Mouse (Mus musculus): ENCODE data around the gene Gp1ba. TPM values are rescaled to one million over a fixed set of nuclear protein-coding genes. Genes with fewer than 3 reads are reported as not detected.

The Gp1ba gene
- polyA plus RNA-seq, 1 experiment from 2014 or later, result 0.23 TPM

- Histone ChIP-seq H3K9ac (no peak overlapping the region), H3K4me2 (replicated peaks) (no peak overlapping the region), H3K9me3 (replicated peaks) (no peaks in the 10 kb centered on the region), H3K27me3 (no peaks in the 10 kb centered on the region), H3K4me3 (replicated peaks) (no peak overlapping the region), H3K4me1 (peaks cover 12% of the 10 kb centered on the region), H3K36me3 (peaks cover 77% of the 10 kb centered on the region), H3K27ac (replicated peaks) (no peak overlapping the region)
- ATAC-seq (ENCODE audit: insufficient number of reproducible peaks, low FRiP score, low TSS enrichment, low read depth), result no peak
- 84% methylated on average over 4 of the region's 4 CpGs for WGBS
Measured at GRCm38 (mm10) chr11:70610752-70611151, 28.2 kb upstream of the Gp1ba start.

GRCm38 (mm10) chr11:70612505-70612904 lies 26.4 kb upstream of the Gp1ba start:
- H3K27ac ChIP-seq (replicated peaks), result no peak overlapping the region
- ATAC-seq (ENCODE audit: insufficient number of reproducible peaks, low FRiP score, low TSS enrichment, low read depth), result no peak
- H3K9ac ChIP-seq, result no peak overlapping the region
- no peak overlapping the region for H3K4me2 ChIP-seq (replicated peaks)
- no peaks in the 10 kb centered on the region for H3K27me3 ChIP-seq
- H3K4me3 ChIP-seq (replicated peaks), result no peak overlapping the region
- no peaks in the 10 kb centered on the region for H3K9me3 ChIP-seq (replicated peaks)
- 74% methylated on average over 7 of the region's 7 CpGs for WGBS
- peaks cover 59% of the 10 kb centered on the region for H3K36me3 ChIP-seq
- peaks cover 14% of the 10 kb centered on the region for H3K4me1 ChIP-seq

- peak; percentile 79; the same call in 1 of the 2 replicates for ATAC-seq (ENCODE audit: insufficient number of reproducible peaks, low FRiP score, low TSS enrichment, low read depth)
- H3K27ac ChIP-seq (replicated peaks), result peak overlapping the region; percentile 52
- 2% methylated on average over 17 of the region's 17 CpGs for WGBS
Measured at GRCm38 (mm10) chr11:70615074-70615473, 23.8 kb upstream of the Gp1ba start.

GRCm38 (mm10) chr11:70615516-70616093 lies 23.3 kb upstream of the Gp1ba start, which contains the start of gene 4930544D05Rik:
4930544D05Rik (plus strand) TSS chr11:70615848.
- H3K9me3 ChIP-seq (replicated peaks), result no peaks in the 10 kb centered on the region
- H3K4me3 ChIP-seq (replicated peaks), result peak within 1 kb of the TSS; percentile 42
- peaks cover 14% of the 10 kb centered on the region for H3K4me1 ChIP-seq
- H3K36me3 ChIP-seq, result peaks cover 28% of the 10 kb centered on the region
- H3K9ac ChIP-seq, result peak within 1 kb of the TSS; percentile 45
- H3K4me2 ChIP-seq (replicated peaks), result peak within 1 kb of the TSS; percentile 83
- H3K27me3 ChIP-seq, result no peaks in the 10 kb centered on the region
- peak; percentile 13; the same call in 1 of the 2 replicates for ATAC-seq (ENCODE audit: insufficient number of reproducible peaks, low FRiP score, low TSS enrichment, low read depth)
- WGBS, result 14% methylated on average over 21 of the region's 21 CpGs
- H3K27ac ChIP-seq (replicated peaks), result peak within 1 kb of the TSS; percentile 52

More at GRCm38 (mm10) chr11:70615074-70615473, 23.8 kb upstream of the Gp1ba start:
- Histone ChIP-seq H3K36me3 (peaks cover 34% of the 10 kb centered on the region), H3K4me2 (replicated peaks) (peak overlapping the region; percentile 83), H3K9me3 (replicated peaks) (no peaks in the 10 kb centered on the region), H3K27me3 (no peaks in the 10 kb centered on the region), H3K4me3 (replicated peaks) (peak overlapping the region; percentile 42), H3K4me1 (peaks cover 14% of the 10 kb centered on the region), H3K9ac (peak overlapping the region; percentile 45)

DNA sequence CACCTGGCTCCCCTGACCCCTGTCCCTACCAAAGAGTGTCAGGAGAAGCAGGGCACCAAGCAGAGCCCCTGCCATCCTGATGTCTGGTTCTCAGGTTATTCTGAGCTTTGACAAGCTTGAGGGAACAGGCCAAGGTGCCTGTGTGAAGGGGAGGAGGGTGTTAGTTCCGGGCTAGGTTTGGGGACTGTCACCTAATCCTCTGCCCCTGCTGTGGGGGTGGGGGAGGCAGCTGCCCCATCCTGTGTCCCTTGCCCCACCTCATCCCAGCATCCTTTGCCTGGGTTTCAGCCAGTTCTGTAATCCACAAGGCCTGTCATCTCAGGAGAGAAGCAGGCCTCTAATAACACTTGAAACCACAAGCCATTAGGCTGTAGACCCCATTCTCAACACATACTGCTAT lies 19.8 kb upstream of the Gp1ba start, which contains the start of gene Chrne:
Chrne (minus strand) TSS at position 116 of the 400 bp plus-strand sequence.
- H3K36me3 ChIP-seq, result no peaks in the 10 kb centered on the region
- no peak within 1 kb of the TSS for H3K4me2 ChIP-seq (replicated peaks)
- no peaks in the 10 kb centered on the region for H3K27me3 ChIP-seq
- no peak within 1 kb of the TSS for H3K27ac ChIP-seq (replicated peaks)
- 28% methylated on average over 1 of the region's 1 CpGs for WGBS
- H3K9ac ChIP-seq, result no peak within 1 kb of the TSS
- H3K4me1 ChIP-seq, result peaks cover 14% of the 10 kb centered on the region
- ATAC-seq (ENCODE audit: insufficient number of reproducible peaks, low FRiP score, low TSS enrichment, low read depth), result no peak
- no peak within 1 kb of the TSS for H3K4me3 ChIP-seq (replicated peaks)
- H3K9me3 ChIP-seq (replicated peaks), result no peaks in the 10 kb centered on the region

DNA sequence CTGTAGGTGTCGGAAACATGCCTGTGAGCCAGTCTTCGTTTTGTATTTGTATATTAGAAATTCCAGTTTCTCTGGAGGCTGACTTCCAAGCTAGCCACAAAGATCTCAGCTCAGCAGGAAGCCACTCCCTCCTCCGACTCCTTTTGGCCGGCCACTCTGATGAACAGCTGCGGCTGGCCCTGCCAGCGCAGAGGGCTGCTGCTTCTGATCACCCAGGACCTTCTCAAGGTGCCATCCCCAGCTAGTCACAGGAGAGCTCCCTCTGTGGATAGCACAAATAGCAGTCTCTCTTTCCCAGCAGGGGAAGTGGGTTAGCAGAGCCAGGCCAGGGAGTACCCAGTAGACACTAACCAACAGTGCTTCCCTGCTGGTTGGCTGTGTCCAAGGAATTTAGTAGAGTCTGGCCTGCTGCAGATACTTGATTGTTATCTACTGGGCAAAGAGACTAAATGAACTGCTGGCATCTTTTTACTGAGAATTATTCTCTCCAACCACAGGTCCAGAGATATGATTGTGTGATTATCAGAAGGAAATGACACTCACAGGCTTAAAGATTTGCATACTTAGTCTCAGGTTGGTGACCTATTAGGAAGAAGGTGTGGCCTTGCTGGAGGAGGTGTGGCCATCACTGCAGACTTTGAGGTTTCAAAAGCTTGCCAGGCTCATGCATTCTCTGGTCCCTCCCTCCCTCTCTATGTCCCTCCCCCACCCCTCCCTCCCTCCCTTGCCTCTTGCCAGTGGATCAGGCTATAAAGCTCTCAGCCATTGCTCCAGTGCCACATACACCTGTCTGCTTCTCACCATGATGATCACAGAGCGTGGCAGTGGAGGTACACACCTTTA lies 16.7 kb upstream of the Gp1ba start:
- no peak for ATAC-seq (ENCODE audit: insufficient number of reproducible peaks, low FRiP score, low TSS enrichment, low read depth)

GRCm38 (mm10) chr11:70623053-70623742 lies 15.7 kb upstream of the Gp1ba start:
- Histone ChIP-seq H3K4me1 (no peaks in the 10 kb centered on the region), H3K27me3 (no peaks in the 10 kb centered on the region), H3K4me3 (replicated peaks) (no peak overlapping the region), H3K27ac (replicated peaks) (no peak overlapping the region), H3K9ac (no peak overlapping the region), H3K9me3 (replicated peaks) (no peaks in the 10 kb centered on the region), H3K36me3 (no peaks in the 10 kb centered on the region), H3K4me2 (replicated peaks) (no peak overlapping the region)
- ATAC-seq (ENCODE audit: insufficient number of reproducible peaks, low FRiP score, low TSS enrichment, low read depth), result no peak
- WGBS, result 78% methylated on average over 10 of the region's 10 CpGs

More for the DNA sequence above, 16.7 kb upstream of the Gp1ba start:
- 39% methylated on average over 7 of the region's 7 CpGs for WGBS
- Histone ChIP-seq H3K4me3 (replicated peaks) (no peak overlapping the region), H3K4me1 (no peaks in the 10 kb centered on the region), H3K27ac (replicated peaks) (no peak overlapping the region), H3K9me3 (replicated peaks) (no peaks in the 10 kb centered on the region), H3K27me3 (no peaks in the 10 kb centered on the region), H3K9ac (no peak overlapping the region), H3K36me3 (no peaks in the 10 kb centered on the region), H3K4me2 (replicated peaks) (no peak overlapping the region)

GRCm38 (mm10) chr11:70625473-70625872 lies 13.4 kb upstream of the Gp1ba start:
- Histone ChIP-seq H3K27ac (replicated peaks) (no peak overlapping the region), H3K4me1 (no peaks in the 10 kb centered on the region), H3K36me3 (no peaks in the 10 kb centered on the region), H3K27me3 (no peaks in the 10 kb centered on the region), H3K4me2 (replicated peaks) (no peak overlapping the region), H3K4me3 (replicated peaks) (no peak overlapping the region), H3K9me3 (replicated peaks) (no peaks in the 10 kb centered on the region), H3K9ac (no peak overlapping the region)
- no peak for ATAC-seq (ENCODE audit: insufficient number of reproducible peaks, low FRiP score, low TSS enrichment, low read depth)
- 49% methylated on average over 4 of the region's 4 CpGs for whole genome bisulfite sequencing

DNA sequence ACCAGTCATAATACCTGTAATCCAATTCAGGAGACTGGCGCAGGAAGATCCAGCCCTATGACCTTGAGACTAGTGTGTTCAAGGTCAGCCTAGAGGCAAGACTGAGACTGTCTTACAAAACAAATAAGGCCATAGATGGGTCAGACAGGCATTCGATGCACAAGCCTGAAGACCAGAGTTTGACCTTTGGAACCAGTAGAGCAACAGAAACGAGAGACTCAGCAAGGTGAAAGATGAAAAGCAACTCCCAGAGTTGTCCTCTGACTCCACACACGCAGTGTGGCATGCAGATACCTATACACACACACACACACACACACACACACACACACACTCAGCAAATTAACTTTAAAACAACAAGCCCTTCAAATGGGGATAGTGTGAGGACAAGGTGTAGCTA lies 12.0 kb upstream of the Gp1ba start:
- 59% methylated on average over 4 of the region's 4 CpGs for WGBS

GRCm38 (mm10) chr11:70628431-70628830 lies 10.5 kb upstream of the Gp1ba start:
- H3K9ac ChIP-seq, result no peak overlapping the region
- no peak overlapping the region for H3K4me2 ChIP-seq (replicated peaks)
- ATAC-seq (ENCODE audit: insufficient number of reproducible peaks, low FRiP score, low TSS enrichment, low read depth), result no peak
- no peaks in the 10 kb centered on the region for H3K36me3 ChIP-seq
- H3K27ac ChIP-seq (replicated peaks), result no peak overlapping the region
- H3K27me3 ChIP-seq, result no peaks in the 10 kb centered on the region
- H3K9me3 ChIP-seq (replicated peaks), result no peaks in the 10 kb centered on the region
- WGBS, result 74% methylated on average over 2 of the region's 2 CpGs
- H3K4me1 ChIP-seq, result no peaks in the 10 kb centered on the region
- no peak overlapping the region for H3K4me3 ChIP-seq (replicated peaks)

More for the DNA sequence above, 12.0 kb upstream of the Gp1ba start:
- Histone ChIP-seq H3K27ac (replicated peaks) (no peak overlapping the region), H3K4me1 (no peaks in the 10 kb centered on the region), H3K36me3 (no peaks in the 10 kb centered on the region), H3K9me3 (replicated peaks) (no peaks in the 10 kb centered on the region), H3K27me3 (no peaks in the 10 kb centered on the region), H3K4me2 (replicated peaks) (no peak overlapping the region), H3K9ac (no peak overlapping the region), H3K4me3 (replicated peaks) (no peak overlapping the region)
- ATAC-seq (ENCODE audit: insufficient number of reproducible peaks, low FRiP score, low TSS enrichment, low read depth), result no peak

GRCm38 (mm10) chr11:70629557-70629956 lies 9.4 kb upstream of the Gp1ba start:
- Histone ChIP-seq H3K27me3 (no peaks in the 10 kb centered on the region), H3K9ac (no peak overlapping the region), H3K4me3 (replicated peaks) (no peak overlapping the region), H3K4me2 (replicated peaks) (no peak overlapping the region), H3K9me3 (replicated peaks) (no peaks in the 10 kb centered on the region), H3K27ac (replicated peaks) (no peak overlapping the region), H3K4me1 (no peaks in the 10 kb centered on the region), H3K36me3 (no peaks in the 10 kb centered on the region)
- WGBS, result 56% methylated on average over 5 of the region's 5 CpGs
- ATAC-seq (ENCODE audit: insufficient number of reproducible peaks, low FRiP score, low TSS enrichment, low read depth), result no peak

All from embryonic facial prominence, embryonic 15.5 days (tissue).